Mouse (Mus musculus) embryo, embryonic 10 days (tissue): ENCODE measurements at regions not wholly inside any gene's neighbourhood (a gene's known extent, or its start where the extent isn't known, plus 50 kb on each side); places are given as distances from the start of the nearest gene placed in this dataset.
A peak's percentile ranks its signal among the peaks of the same experiment; 100 is the strongest.
"Not testable (repeated sequence)": the region's sequence is repeated elsewhere in the genome, so short reads cannot be mapped to it uniquely, and the experiment has no call there.

ENCODE experiments used
- DNase-seq: peaks from one replicate; pipeline ENCODE4 v3.0.0-alpha.2; 2015; ENCODE audit warnings: low spot score

DNA sequence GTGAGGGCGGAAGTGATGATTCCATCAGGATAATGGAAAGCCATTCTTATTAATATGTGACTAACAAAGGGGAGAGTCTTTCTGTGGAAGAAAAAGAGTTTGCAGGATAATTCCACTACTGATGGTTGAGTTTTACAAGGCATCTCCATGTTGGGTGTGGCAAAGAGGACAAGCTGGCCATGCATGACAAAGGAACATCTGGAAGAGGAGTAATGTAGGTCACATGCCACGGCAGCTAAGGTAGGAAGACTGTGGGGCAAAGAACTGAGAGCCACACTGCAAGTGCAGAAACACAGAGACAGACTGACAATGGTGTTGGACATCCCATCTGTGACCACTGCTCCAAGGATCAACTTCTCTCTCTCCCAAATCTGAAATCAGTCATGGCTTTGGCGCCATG lies 196.4 kb upstream of the Gdi2 start:
- no peak for DNase-seq

- no peak for DNase-seq
Observed at GRCm38 (mm10) chr13:3343611-3344010, 194.3 kb upstream of the Gdi2 start.

DNA sequence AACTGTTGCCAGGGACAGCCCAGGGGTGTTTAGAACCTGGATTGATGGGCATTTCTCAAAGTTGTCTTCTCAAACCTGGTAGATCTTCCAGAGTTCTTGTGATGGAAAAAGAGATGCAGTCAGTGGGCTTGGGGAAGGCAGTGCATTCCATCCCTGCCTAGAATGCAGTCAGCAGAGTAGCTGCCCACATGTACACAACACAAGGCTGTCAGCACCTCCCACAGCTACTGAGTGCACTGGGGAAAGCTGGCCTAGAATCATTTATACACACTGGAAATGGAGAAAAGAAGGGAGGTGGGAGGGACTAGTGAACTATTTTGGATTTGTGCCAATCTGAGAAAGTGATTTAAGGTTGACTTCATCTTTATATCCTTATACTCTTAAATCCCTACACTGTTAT lies 183.0 kb upstream of the Gdi2 start:
- DNase-seq: not testable (repeated sequence)

DNA sequence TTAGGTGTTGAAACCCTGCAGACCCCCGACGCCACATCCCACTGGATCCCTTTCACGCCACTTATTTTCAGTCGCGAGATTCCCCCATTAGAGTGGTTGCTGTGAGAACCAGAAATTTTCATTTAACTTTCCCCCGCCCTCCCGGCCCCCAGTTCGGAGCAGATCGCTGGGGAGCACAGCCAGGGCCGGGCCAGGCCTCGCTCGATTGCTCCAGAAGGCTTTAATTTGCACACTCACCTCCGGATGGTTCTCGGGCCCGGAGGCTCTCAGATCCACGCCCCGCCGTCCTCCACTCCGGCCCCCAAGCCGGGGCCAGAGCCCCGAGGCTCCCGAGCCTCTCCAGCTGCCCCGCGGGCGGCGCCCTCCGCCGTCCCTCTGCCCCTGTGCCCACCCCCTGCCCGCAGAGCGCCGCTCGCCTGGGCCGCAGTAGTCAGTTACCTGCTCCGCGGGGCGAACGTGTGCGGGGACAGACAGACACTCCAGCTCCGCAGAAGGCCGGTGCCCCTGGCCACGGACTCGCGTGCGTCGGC lies 179.7 kb upstream of the Gdi2 start:
- DNase-seq: no peak

DNA sequence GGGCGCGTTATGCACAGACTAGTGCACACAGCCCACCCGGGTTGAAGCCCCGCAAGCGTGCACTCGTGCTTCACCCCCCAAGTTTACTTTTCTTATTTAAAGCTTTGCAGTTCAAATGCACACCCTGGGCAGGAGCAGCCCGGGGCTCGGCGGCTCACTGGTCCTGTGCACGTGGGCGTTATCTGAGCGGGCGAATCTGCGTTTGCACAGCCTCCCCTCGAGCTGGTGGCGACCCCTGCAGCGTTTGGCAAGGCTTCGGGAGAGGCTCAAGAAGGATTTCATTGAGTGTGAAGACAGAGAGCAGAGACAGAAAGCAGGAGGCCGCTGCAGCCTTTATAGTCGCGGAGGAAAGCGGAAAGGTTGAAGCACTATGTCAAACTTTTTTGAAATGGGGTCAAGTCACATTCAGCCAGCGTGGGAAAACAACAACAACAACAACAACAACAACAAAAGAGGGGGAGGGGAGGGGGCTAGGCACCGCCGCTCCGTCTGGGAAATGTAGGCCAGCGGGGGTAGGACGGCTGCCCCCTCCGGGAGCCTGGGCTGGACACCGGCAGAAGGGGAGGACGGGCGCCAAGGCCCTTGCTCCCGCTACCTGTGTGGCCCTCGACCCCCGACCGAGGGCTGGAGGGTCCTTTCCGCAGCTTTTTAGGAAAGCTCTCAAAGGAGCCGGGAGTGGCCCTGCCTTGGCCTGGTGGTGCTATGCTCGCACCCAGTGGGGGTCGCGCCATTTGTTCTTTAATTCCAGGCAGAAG lies 178.7 kb upstream of the Gdi2 start:
- DNase-seq: peak; percentile 59

- not testable (repeated sequence) for DNase-seq
Observed at GRCm38 (mm10) chr13:3359751-3360260, 178.1 kb upstream of the Gdi2 start.

- peak; percentile 79 for DNase-seq
Observed at GRCm38 (mm10) chr13:3360503-3361490, 177.1 kb upstream of the Gdi2 start.

DNA sequence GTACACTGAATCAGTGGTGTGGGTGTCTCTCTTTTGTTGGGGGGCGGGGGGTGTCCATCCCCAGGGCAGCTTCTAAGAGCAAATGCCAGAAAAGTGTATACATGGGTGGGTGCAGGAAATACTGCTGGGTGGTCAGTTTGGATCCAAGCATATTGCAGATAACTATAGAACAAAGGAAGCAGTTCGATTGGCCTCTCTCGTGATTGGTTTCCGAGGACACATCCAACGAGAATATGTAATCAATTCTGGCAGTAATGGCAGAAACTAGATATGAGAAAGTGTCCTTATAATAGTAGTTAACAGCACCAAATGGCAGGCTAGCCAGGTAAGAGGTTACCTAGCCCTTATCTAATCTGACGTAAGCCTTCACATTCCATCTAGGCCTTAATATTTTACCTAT lies 165.2 kb upstream of the Gdi2 start:
- DNase-seq: peak; percentile 6

- peak; percentile 58 for DNase-seq
Observed at GRCm38 (mm10) chr13:3373522-3374220, 164.2 kb upstream of the Gdi2 start.

GRCm38 (mm10) chr13:3374796-3375195 lies 163.1 kb upstream of the Gdi2 start:
- DNase-seq: no peak

GRCm38 (mm10) chr13:3377801-3378200 lies 160.1 kb upstream of the Gdi2 start:
- DNase-seq: not testable (repeated sequence)

GRCm38 (mm10) chr13:3405783-3406182 lies 132.1 kb upstream of the Gdi2 start:
- not testable (repeated sequence) for DNase-seq

DNA sequence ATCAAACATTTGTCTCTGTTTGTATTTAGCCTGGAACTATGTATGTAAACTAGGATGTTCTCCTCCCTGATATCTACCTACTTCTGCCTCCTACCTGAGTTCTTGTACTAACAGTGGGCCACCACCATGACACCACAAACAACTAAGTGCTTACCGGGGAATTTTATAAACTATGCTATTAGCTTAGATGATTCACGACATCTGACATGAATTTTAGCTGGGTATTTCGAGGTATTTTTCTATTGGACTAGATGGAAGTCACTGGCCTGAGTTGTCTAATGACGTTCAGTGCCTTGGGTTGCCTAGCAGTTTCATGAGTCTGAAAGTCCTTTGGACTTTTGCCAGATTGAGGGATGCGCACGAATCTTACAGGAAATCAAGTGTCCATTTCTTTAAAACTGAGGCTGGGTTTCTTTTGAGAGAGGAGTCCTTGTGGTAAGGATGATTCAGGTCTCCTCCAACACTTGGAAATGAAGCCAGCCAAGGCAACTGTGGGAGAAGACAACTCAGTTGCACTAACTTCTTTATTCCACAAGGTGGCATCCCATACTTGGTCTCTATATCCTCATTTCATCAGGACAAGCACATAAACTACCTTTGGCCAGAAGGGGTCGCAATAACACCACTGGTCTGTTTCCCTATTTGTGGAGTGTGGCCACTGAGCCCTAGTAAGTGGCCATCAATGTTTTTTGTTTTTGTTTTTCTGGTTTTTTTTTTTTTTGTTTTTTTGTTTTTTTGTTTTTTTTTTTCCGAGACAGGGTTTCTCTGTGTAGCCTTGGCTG lies 131.4 kb upstream of the Gdi2 start:
- peak; percentile 90 for DNase-seq

DNA sequence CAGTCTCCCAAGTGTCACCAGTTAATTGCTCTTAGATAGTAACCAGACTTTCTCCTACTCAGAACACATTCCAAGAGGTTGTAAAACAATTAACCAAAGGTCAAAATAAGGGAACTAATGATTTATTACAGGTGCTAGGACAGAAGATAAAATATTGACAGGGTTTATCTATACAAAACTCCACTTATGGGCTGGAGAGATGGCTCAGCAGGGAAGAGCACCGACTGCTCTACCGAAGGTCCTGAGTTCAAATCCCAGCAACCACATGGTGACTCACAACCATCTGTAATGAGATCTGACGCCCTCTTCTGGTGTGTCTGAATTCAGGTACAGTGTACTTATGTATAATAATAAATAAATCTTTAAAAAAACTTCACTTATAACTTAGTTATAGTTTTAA lies 127.6 kb upstream of the Gdi2 start:
- not testable (repeated sequence) for DNase-seq

DNA sequence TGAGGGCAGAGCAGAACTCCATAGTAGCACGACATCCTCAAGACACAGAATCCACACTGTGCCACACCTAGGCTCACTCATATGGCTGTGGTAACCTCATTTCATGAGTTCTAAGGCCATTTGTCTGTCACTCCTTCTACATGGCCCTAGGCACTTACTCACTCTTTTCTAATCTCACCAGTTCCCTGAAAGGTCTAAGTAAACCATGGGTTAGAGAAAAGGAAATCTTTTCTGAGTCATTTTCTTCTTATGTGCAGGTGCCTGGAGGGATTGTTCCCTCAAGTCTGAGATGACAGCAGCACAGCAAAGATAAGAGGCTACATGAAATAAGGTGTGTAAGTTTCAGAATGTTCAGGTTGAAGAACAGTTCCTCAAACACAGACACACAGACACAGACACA lies 120.8 kb upstream of the Gdi2 start:
- no peak for DNase-seq

- not testable (repeated sequence) for DNase-seq
Observed at GRCm38 (mm10) chr13:3455374-3455773, 82.5 kb upstream of the Gdi2 start.

DNA sequence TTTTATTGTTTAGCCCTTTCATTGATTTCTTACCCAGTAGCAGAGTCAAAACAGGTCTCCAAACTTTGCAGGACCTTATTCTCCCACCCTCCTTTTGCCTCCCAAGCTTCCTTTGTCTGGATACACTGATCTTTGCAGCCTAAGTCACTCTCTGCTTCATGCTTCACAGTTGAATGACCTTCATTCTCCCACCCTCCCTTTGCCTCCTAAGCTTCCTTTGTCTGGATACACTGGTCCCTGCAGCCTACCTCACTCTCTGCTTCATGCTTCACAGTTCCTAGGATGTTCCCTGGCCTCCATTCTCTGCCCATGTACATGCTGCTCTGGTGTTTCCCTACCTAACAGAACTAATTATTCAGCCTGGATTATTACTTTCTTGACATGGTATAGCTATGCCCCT lies 61.0 kb upstream of the Gdi2 start:
- DNase-seq: peak; percentile 21

GRCm38 (mm10) chr13:3477997-3478728 lies 59.7 kb upstream of the Gdi2 start:
- DNase-seq: peak; percentile 92
